Mouse (Mus musculus): Measurements from ENCODE around the gene Kif17.

The Kif17 gene

DNA sequence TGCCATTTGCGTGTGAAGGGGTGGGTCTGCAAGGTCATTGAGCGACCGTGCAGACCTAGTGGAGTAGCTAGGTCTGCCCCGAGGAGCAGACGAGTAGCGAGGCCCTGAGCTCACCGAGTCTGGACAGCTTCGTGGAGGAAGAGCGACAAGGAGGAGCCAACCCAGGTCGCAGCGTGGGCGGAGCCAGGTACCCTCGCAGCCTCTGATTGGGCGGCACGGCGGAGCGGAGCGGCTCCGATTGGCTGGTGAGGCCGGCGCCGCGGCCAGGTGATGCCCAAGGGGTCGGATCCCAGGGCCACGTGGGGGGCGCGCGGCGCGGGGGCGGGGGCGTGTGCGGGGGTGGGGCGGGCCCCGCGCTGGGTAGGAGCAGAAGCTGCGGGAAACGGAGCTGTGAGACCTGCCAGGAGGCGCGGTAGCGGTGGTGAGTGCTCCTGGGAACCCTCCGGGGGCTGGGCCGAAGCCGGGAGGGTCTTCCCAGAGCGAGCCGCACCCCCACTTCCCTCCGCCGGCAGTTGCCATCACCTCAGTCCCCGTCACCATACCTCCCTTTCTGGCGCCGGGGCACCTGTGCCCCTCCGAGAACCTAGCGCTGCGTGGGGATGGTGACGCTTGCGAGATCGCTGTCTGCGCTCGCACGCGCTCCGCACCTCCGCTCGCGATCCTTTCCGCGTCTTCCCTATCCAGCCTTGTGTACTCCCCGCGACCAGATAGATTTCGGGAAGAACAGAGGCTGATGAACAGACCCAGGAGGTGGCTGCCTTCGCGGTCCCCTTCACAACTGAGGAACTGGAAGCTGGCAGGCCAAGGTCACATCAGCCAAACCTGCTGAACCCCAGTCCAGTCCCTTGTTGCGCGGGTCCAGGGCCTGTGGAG is at the start of gene Kif17, which contains the start of gene Sh2d5:
Kif17 (plus strand) TSS at position 348 of the 873 bp plus-strand sequence.
Sh2d5 (plus strand) TSS at position 316 of the 873 bp plus-strand sequence.
- CTCF ChIA-PET, result no interaction called here

- CTCF ChIA-PET, result no interaction called here
Observed at GRCm38 (mm10) chr4:138200769-138201168, 49.5 kb upstream of the Kif17 start.

DNA sequence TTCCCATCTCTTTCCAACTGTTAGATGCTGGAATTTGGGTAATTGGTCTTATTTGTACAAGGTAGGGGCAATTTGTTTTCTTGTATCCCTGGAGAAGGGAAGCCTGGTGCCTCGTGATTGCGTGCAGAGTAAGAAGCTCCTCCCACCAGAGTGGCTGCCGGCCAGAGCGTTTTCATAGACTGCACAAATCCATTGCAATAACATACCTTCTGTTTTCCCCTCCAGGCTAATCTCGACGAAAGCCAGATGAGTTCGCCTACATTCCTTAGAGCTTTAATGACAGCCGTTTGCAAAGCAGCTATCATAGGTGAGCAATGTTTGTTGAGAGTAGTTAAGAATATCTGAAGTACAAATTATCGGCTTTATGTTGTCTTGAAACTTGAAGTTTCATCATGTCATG is 48.5 kb upstream of the Kif17 start:
- CTCF ChIA-PET, result no interaction called here

GRCm38 (mm10) chr4:138210116-138210515 is 40.1 kb upstream of the Kif17 start:
- CTCF ChIA-PET, result no interaction called here

DNA sequence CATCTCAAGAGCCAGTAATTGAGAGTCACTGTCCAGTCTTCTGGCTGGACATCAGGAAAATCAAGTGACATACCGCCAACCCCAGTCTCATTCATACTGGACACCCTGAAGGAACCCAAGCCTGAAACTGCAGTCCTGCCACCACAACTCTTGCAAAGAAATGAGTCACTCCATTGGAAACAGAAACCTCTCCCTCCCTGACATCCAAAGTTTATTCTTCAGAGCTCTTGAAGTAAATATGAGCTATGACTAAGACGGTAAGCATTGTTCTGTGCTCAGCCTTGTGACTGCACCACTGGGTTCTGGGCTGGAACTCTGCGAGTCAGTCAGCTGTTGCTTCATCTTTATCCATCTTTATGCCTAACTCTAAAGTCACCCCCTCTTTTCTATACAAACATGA is 36.4 kb upstream of the Kif17 start:
- CTCF ChIA-PET, result interaction anchor here (0.5 kb wide), 1 partner anchor 614 kb away, joined by 4 read pairs; no protein-coding TSS in a partner anchor

DNA sequence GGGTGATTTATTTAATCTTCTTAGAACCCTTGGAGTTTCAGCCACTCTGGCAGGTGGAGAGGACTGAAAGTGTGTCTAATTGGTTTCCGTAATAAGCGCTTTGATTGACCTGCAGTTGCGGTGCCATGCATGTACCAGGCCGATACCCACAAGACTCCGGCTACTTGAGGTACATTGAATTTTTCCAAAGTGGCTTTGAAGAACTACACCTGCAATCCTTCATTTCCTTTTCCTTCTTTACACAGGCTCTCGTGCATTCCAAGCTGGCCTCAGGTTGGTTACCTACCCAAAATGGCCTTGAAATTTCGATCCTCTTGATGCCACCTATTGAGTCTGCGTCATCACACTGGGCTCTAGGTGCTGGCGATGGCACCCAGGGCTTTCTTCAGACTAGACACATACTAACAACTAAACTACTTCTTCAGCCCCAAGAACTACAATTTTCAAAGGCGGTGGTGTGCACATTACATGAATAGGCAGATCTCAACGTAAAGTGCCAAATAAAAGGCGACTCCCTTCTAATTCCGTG is 34.5 kb upstream of the Kif17 start:
- CTCF ChIA-PET, result no interaction called here

- CTCF ChIA-PET, result no interaction called here
Observed at GRCm38 (mm10) chr4:138216200-138216890, 33.9 kb upstream of the Kif17 start, which contains the start of gene Hp1bp3. Gene Hp1bp3 (plus strand): TSS chr4:138216296.

DNA sequence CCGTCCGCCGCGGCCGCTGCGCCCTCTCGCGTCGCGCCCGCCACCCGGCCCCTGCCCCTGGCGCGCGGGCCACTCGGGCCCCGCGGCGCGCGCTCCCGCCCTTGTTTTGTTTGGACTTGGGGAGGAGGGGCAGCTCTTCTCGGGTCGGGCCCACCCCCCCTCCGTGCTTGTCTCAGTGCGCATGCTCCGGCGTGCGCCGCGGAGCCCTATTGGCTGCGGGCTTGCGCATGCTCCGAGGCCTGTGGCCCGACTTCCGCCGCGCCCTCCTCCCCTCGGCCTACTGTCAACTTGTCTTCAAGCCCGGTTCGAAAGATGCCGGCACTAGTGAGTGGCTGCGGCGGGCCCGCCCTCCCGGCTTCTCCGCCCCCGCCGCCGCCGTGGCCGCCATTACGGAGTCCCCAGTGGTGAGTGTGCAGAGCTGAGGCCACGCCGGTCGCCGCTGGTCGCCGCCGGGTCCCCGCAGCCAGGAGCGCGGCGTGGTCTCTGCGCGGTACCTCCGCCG is 33.3 kb upstream of the Kif17 start:
- CTCF ChIA-PET, result no interaction called here

GRCm38 (mm10) chr4:138217441-138217840 is 32.8 kb upstream of the Kif17 start:
- CTCF ChIA-PET, result interaction anchor here (0.6 kb wide), 1 partner anchor 21 kb away, joined by 4 read pairs; no protein-coding TSS in a partner anchor

- CTCF ChIA-PET, result interaction anchor here (0.6 kb wide), 1 partner anchor 20 kb away, joined by 4 read pairs; no protein-coding TSS in a partner anchor
Observed at GRCm38 (mm10) chr4:138217951-138218685, 32.1 kb upstream of the Kif17 start.

- CTCF ChIA-PET, result interaction anchor here (0.7 kb wide), 1 partner anchor 1978 kb away, joined by 5 read pairs; no protein-coding TSS in a partner anchor
Observed at GRCm38 (mm10) chr4:138219331-138219730, 30.9 kb upstream of the Kif17 start.

- CTCF ChIA-PET, result interaction anchor here (0.7 to 1.0 kb wide), 2 partner anchors 12 to 33 kb away, joined by 3 read pairs; no protein-coding TSS in a partner anchor
Observed at GRCm38 (mm10) chr4:138220761-138221160, 29.5 kb upstream of the Kif17 start.

DNA sequence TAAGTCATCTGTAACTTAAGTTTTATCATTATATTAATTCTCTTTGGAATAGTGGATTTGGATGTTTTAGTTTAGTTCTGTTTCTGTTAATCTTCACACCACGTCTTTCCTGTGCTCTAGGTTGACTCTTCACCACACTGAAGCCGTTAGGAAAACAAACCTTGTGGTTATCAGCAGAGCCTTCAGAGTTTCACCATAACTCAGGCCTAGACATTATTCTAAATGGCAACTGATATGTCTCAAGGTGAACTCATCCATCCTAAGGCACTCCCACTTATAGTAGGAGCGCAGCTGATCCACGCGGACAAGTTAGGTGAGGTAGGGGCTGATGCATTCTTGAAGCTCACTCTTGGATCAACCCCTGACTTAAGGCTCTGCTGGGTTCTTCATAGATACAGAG is 28.8 kb upstream of the Kif17 start:
- CTCF ChIA-PET, result interaction anchor here (0.7 to 1.0 kb wide), 2 partner anchors 11 to 77 kb away, joined by 3 to 4 read pairs; no protein-coding TSS in a partner anchor

GRCm38 (mm10) chr4:138222396-138222795 is 27.8 kb upstream of the Kif17 start:
- CTCF ChIA-PET, result no interaction called here

GRCm38 (mm10) chr4:138223623-138224022 is 26.6 kb upstream of the Kif17 start:
- CTCF ChIA-PET, result no interaction called here

- CTCF ChIA-PET, result no interaction called here
Observed at GRCm38 (mm10) chr4:138246756-138247665, 3.2 kb upstream of the Kif17 start.

DNA sequence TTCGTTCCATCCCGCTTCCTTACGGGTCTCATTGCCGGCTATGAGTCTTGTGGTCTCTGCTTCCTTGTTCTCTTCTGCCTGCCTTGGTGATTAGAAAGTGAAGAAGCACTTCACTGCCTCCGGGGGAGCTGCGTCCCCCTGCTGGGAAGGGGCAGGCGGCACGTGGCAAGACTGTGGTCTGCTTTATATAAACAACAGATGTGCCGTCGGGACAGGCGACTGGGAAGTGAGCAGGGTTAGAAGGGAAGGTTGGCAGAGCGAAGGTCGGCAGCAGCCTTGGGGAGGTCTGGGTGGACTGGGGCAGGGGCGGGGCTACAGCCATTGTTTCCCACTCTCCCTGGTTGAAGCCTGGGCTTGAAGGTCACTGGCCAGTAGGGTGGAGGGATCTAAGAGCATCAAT is 1.6 kb downstream of the Kif17 start:
- CTCF ChIA-PET, result interaction anchor here (0.6 kb wide), 1 partner anchor 99 kb away, joined by 3 read pairs; no protein-coding TSS in a partner anchor

DNA sequence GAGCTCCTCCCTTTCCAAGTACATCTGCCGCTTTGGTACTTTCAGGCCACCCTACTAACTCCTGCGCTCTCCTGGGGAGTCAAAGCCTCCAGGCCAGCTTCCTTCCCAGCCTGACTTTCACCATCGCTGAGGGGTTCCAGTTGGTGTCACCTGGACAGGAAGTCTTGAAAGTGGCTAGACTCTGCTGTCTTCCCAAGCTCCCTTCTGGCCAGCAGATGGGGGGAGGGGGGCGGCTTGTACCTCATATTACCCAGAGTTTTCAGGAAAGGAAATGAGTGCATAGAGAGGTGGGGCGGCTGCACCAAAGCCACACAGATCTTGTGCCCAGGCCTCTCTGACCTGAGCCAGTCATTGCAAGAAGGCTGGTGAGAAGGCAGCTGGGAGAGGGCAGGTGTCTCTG is 2.0 kb downstream of the Kif17 start:
- CTCF ChIA-PET, result interaction anchor here (1.1 kb wide), 1 partner anchor 10 kb away, joined by 6 read pairs; no protein-coding TSS in a partner anchor

DNA sequence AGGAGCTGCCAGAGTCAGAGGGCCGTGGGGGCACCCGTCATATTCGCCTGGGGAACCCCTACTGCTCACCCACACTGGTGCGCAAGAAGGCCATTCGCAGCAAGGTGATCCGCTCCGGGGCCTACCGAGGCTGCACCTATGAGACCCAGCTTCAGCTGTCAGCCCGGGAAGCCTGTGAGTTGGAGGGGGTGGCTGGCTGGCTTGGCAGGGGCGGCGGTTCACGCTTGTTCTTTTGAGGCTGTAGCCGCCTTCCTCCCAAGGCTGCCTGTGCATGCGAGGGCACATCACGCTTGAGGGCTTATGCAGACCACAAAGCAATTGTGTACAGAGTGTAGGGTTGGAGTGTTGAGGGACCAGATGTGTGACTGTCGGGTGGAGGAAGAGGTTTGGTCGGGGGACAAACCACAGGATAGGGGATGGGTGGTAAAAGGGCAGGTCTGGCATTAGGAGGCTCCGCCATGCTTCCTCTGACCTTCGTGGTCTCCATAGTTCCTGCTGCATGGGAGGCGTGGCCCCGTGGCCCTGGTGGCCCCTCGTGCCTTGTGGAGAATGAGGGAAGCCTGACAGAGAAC is 7.0 kb downstream of the Kif17 start:
- CTCF ChIA-PET, result no interaction called here

DNA sequence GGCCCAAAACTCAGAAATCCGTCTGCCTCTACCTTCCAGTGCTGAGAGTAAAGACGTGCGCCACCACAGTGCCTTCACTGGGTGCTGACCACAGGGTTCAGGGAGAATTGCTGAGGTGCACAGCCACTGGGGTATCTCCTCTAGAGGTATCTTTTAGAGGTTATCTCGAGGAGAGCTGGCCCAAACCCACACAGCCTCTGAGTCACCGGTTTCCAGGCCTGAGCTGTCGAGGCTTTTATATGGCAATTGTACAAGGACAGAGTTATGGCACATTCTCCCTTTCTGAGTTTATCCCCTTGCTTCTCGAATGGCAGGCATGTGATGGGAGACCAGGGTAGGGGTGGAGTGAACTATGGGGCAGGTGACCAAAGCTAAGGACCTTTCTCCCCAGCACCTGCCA is 8.4 kb downstream of the Kif17 start:
- CTCF ChIA-PET, result no interaction called here

Measured in spleen, embryonic (tissue).